Comparison of ENCODE assay signal across 9 mouse cellular contexts in genomic region chr1:132641049-132641795, GRCm38 (mm10).
A peak's percentile ranks its signal among the peaks of the same experiment; 100 is the strongest.
DNase-seq lines count a peak whose midpoint lies in the region; ATAC-seq lines count a peak whose summit lies in the region.
"Had no signal": no experiment of that assay in that cellular context is flagged by ENCODE, and none has a peak within 500 bp of the region (broad histone marks: within the 10 kb centered on the region; RNA-seq: fewer than 3 reads in every experiment).

No protein-coding gene starts in this region.

- no peak overlapping the region for H3K4me2 ChIP-seq in embryonic facial prominence, embryonic 12.5 days (replicated peaks)
- H3K4me2 ChIP-seq in hindbrain, embryonic 14.5 days (replicated peaks), result peak overlapping the region; percentile 17; the same call in 1 of the 2 replicates
- no peak overlapping the region for H3K4me2 ChIP-seq in neural tube, embryonic 14.5 days (ENCODE audit: low read depth, low read length)

- no peak overlapping the region for H3K27ac ChIP-seq in embryonic facial prominence, embryonic 12.5 days
- peak overlapping the region; percentile 83 for H3K27ac ChIP-seq in hindbrain, embryonic 14.5 days
- peak overlapping the region; percentile 74; the same call in 1 of the 2 replicates for H3K27ac ChIP-seq in neural tube, embryonic 14.5 days (ENCODE audit: low read depth, low read length)
- H3K27ac ChIP-seq: limb, embryonic 10.5 days had no signal

- no peaks in the 10 kb centered on the region for H3K9me3 ChIP-seq in embryonic facial prominence, embryonic 12.5 days
- H3K9me3 ChIP-seq in hindbrain, embryonic 14.5 days (ENCODE audit: control insufficient read depth, low read length), result no peaks in the 10 kb centered on the region
- H3K9me3 ChIP-seq in neural tube, embryonic 14.5 days (ENCODE audit: control insufficient read depth, low read length), result no peaks in the 10 kb centered on the region
- H3K9me3 ChIP-seq: limb, embryonic 10.5 days had no signal

- DNase-seq in left cerebral cortex, adult 9 months (ENCODE audit: low spot score in 2 of 2), result peak; percentile 44 to 60
- no peak for DNase-seq in left cerebral cortex, postnatal 4 days
- peak; percentile 66 for DNase-seq in hindbrain, embryonic 14.5 days (ENCODE audit: low spot score)
- DNase-seq in cerebellum, adult 11-12 months, result no peak
- DNase-seq in adrenal gland, postnatal 36 days, result no peak
- DNase-seq: lung, postnatal 10 days had no signal

- intact Hi-C loops in left cerebral cortex, postnatal 4 days (cut with DNase I), result no loop called here

- H3K4me1 ChIP-seq in embryonic facial prominence, embryonic 12.5 days, result no peaks in the 10 kb centered on the region
- peaks cover 35% of the 10 kb centered on the region for H3K4me1 ChIP-seq in hindbrain, embryonic 14.5 days (replicated peaks; ENCODE audit: control insufficient read depth, insufficient read depth, low read length)
- peaks cover 15% of the 10 kb centered on the region for H3K4me1 ChIP-seq in neural tube, embryonic 14.5 days (ENCODE audit: control insufficient read depth, insufficient read depth, low read length)

- 0 out of 2 replicates have a peak, but pooled peaks have one; percentile 35 for ATAC-seq in embryonic facial prominence, embryonic 12.5 days (ENCODE audit: insufficient number of reproducible peaks, insufficient read depth, low FRiP score, low TSS enrichment)
- ATAC-seq in hindbrain, embryonic 14.5 days (ENCODE audit: low FRiP score), result peak; percentile 91
- peak; percentile 85 for ATAC-seq in neural tube, embryonic 14.5 days (ENCODE audit: low read depth)

- H3K36me3 ChIP-seq in embryonic facial prominence, embryonic 12.5 days, result no peaks in the 10 kb centered on the region
- peaks cover 25% of the 10 kb centered on the region for H3K36me3 ChIP-seq in hindbrain, embryonic 14.5 days (replicated peaks; ENCODE audit: control insufficient read depth, insufficient read depth)
- H3K36me3 ChIP-seq in neural tube, embryonic 14.5 days (ENCODE audit: control insufficient read depth, insufficient read depth, low read length), result no peaks in the 10 kb centered on the region
- H3K36me3 ChIP-seq: limb, embryonic 10.5 days had no signal

- no peak overlapping the region for H3K4me3 ChIP-seq in embryonic facial prominence, embryonic 12.5 days
- no peak overlapping the region for H3K4me3 ChIP-seq in hindbrain, embryonic 14.5 days (replicated peaks; ENCODE audit: low read length)
- no peak overlapping the region for H3K4me3 ChIP-seq in neural tube, embryonic 14.5 days (ENCODE audit: low read depth, low read length)
- H3K4me3 ChIP-seq: limb, embryonic 10.5 days had no signal

- WGBS in embryonic facial prominence, embryonic 12.5 days, result 75% methylated on average over 13 of the region's 13 CpGs
- 40% methylated on average over 13 of the region's 13 CpGs for WGBS in hindbrain, embryonic 14.5 days
- 41% methylated on average over 13 of the region's 13 CpGs for WGBS in neural tube, embryonic 14.5 days

- 0 out of 2 replicates have a peak, but pooled peaks cover 3% of the 10 kb centered on the region for H3K27me3 ChIP-seq in embryonic facial prominence, embryonic 12.5 days
- no peaks in the 10 kb centered on the region for H3K27me3 ChIP-seq in hindbrain, embryonic 14.5 days (ENCODE audit: control insufficient read depth, insufficient read depth, low read length)
- no peaks in the 10 kb centered on the region for H3K27me3 ChIP-seq in neural tube, embryonic 14.5 days (ENCODE audit: control insufficient read depth, insufficient read depth, low read length)

- no peak overlapping the region for H3K9ac ChIP-seq in embryonic facial prominence, embryonic 12.5 days
- no peak overlapping the region; the same call in 1 of the 2 replicates for H3K9ac ChIP-seq in hindbrain, embryonic 14.5 days
- no peak overlapping the region for H3K9ac ChIP-seq in neural tube, embryonic 14.5 days (replicated peaks; ENCODE audit: low read depth, low read length)

Comparison
In these comparisons a context has a peak if more than half of its experiments do, and no peak if none do; other contexts are left out.
1. DNase-seq: peak in left cerebral cortex, adult 9 months (2 of 2) and hindbrain, embryonic 14.5 days (single experiment); none in left cerebral cortex, postnatal 4 days (single experiment), cerebellum, adult 11-12 months (single experiment) and adrenal gland, postnatal 36 days (0 of 2).
2. ATAC-seq: peak in every context shown above with its lines; median percentile 91 in hindbrain, embryonic 14.5 days; 85 in neural tube, embryonic 14.5 days; 35 in embryonic facial prominence, embryonic 12.5 days.